Mouse (Mus musculus) bone marrow macrophage, adult 2 months (primary cell): ENCODE measurements around the gene 1110012L19Rik.
"Not testable (repeated sequence)": the region's sequence is repeated elsewhere in the genome, so short reads cannot be mapped to it uniquely, and the experiment has no call there.

Experiments used
- CTCF ChIP-seq: IDR thresholded peaks from 2 replicates; pipeline ENCODE4 v1.5.1; 2012; ENCODE audit warnings: low read depth, mild to moderate bottlenecking, low read length, moderate library complexity
- POLR2A ChIP-seq: IDR thresholded peaks from 2 replicates; pipeline ENCODE4 v1.6.1; 2012; ENCODE audit warnings: mild to moderate bottlenecking, low read depth, low read length, borderline replicate concordance

GRCm38 (mm10) chrX:70425473-70425872 is 39.8 kb downstream of the 1110012L19Rik start:
- TF ChIP-seq POLR2A, CTCF: not testable (repeated sequence)
